Comparison of ENCODE assay signal across 8 mouse cellular contexts in the genomic region with DNA sequence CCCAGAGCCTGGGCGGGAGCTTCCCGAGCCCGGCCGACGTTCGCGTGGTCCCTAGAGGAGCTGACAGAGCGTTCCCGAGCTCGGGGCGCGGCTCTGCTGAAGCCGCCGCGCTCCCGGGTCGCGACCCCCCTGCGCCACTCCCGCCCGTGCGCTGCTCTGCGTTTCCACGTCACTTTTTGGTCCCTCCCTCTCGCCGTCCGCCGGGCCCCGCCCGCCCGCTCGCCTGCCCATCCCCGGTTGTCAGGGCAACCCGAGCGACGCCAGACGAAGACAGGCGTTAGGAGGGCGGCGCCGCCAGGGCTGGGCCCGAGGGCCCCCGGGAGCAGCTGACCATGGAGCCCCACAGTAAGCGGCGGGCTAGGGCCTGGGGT. TPM values are rescaled to one million over a fixed set of nuclear protein-coding genes. Genes with fewer than 3 reads are reported as not detected.
DNase-seq lines count a peak whose midpoint lies in the region; ATAC-seq and TF ChIP-seq lines count a peak whose summit lies in the region.

TSS of gene Fank1 (plus strand) at position 236 of the 371 bp plus-strand sequence.

- under 1% methylated on average over 45 of the region's 45 CpGs for WGBS in embryonic facial prominence, embryonic 13.5 days
- WGBS in liver, adult 2 months = 2% methylated on average over 37 of the region's 45 CpGs

- H3K27me3 ChIP-seq in embryonic facial prominence, embryonic 13.5 days = peaks cover 10% of the 10 kb centered on the region; the same call in 1 of the 2 replicates
- H3K27me3 ChIP-seq in liver, adult 2 months (ENCODE audit: control insufficient read depth, insufficient read depth, low read length) = no peaks in the 10 kb centered on the region

- no peaks in the 10 kb centered on the region for H3K9me3 ChIP-seq in embryonic facial prominence, embryonic 13.5 days

- H3K27ac ChIP-seq in embryonic facial prominence, embryonic 13.5 days = no peak within 1 kb of the TSS
- H3K27ac ChIP-seq in liver, adult 2 months (replicated peaks; ENCODE audit: insufficient read depth, low read depth, low read length) = peak within 1 kb of the TSS; percentile 55

- H3K36me3 ChIP-seq in embryonic facial prominence, embryonic 13.5 days = no peaks in the 10 kb centered on the region
- no peaks in the 10 kb centered on the region for H3K36me3 ChIP-seq in liver, adult 2 months (ENCODE audit: control insufficient read depth, insufficient read depth, low read length)

- DNase-seq in A20 (ENCODE audit: low read depth, low spot score) = peak; percentile 94
- peak; percentile 69 to 76 for DNase-seq in adrenal gland, postnatal 4 days (ENCODE audit: low spot score in 2 of 2)
- DNase-seq in heart, adult 8-10 months (ENCODE audit: low spot score) = peak; percentile 80
- peak; percentile 82 for DNase-seq in kidney, adult 9 months
- peak; percentile 59 for DNase-seq in liver, adult 2 months (ENCODE audit: extremely low read depth, low read depth, low spot score)
- DNase-seq in spleen, postnatal 36 days (ENCODE audit: low spot score in 2 of 2) = peak; percentile 81

- peaks cover 13% of the 10 kb centered on the region for H3K4me1 ChIP-seq in embryonic facial prominence, embryonic 13.5 days
- H3K4me1 ChIP-seq in liver, adult 2 months (ENCODE audit: control insufficient read depth, insufficient read depth, low read length) = peaks cover 5% of the 10 kb centered on the region; the same call in 1 of the 2 replicates

- ATAC-seq in embryonic facial prominence, embryonic 13.5 days (ENCODE audit: insufficient number of reproducible peaks, insufficient read depth, low FRiP score, low TSS enrichment, low read depth) = peak; percentile 92
- ATAC-seq in monocyte, adult 5-6 weeks (replicated peaks; ENCODE audit: insufficient number of reproducible peaks, low FRiP score, low TSS enrichment, poor library complexity, severe bottlenecking) = peak; percentile 68

- peak; percentile 36; the same call in 1 of the 2 replicates for TF ChIP-seq POLR2A in liver, adult 2 months (IDR thresholded peaks at IDR 0.05; ENCODE audit: extremely low read depth, insufficient read depth, low read length)

- peak within 1 kb of the TSS; percentile 76 for H3K4me2 ChIP-seq in embryonic facial prominence, embryonic 13.5 days

- H3K9ac ChIP-seq in embryonic facial prominence, embryonic 13.5 days = peak within 1 kb of the TSS; percentile 78
- peak within 1 kb of the TSS; percentile 90 for H3K9ac ChIP-seq in liver, adult 2 months (ENCODE audit: low read depth, low read length)

- no peak for TF ChIP-seq CTCF in liver, adult 2 months (IDR thresholded peaks at IDR 0.05; ENCODE audit: low read depth, low read length)

- peaks cover 11% of the 10 kb centered on the region; the same call in 1 of the 2 replicates for H3K79me2 ChIP-seq in liver, adult 2 months (ENCODE audit: control insufficient read depth, insufficient read depth, low read length)

- H3K4me3 ChIP-seq in embryonic facial prominence, embryonic 13.5 days = peak within 1 kb of the TSS; percentile 79
- H3K4me3 ChIP-seq in liver, adult 2 months (ENCODE audit: insufficient read depth, low read depth, low read length) = peak within 1 kb of the TSS; percentile 90

RNA-seq across cellular contexts. Expression of gene Fank1, which starts in this region (rescaled TPM):
- 1 to 10 TPM in 1 of 2 experiments, under 1 TPM in 1; 0.71 to 1.1 TPM for total RNA-seq in adrenal gland, postnatal 4 days (2021)
- 0.20 and 1.2 TPM in 2 replicates for polyA plus RNA-seq in embryonic facial prominence, embryonic 13.5 days (2015; fragmentation: Nextera tagmentation; extraction: Ambion mirVana)
- total RNA-seq in heart, adult 8-10 months (2022) = not detected
- total RNA-seq in liver, adult 2 months (2014; rRNA removed) = not detected in 2 replicates
- polyA plus RNA-seq in liver, adult 2 months (2012; rRNA removed) = not detected in 2 replicates
- 0.39 TPM in 1 of 3 replicates, not detected in the others for total RNA-seq in monocyte, adult 5-6 weeks (2017)

Comparison
In these comparisons a context has a peak if more than half of its experiments do, and no peak if none do; other contexts are left out.
1. Peak in DNase-seq in heart, adult 8-10 months; RNA of the gene not detected or under 1 TPM.
2. Peak in DNase-seq, H3K4me3 ChIP-seq, H3K27ac ChIP-seq and H3K9ac ChIP-seq in liver, adult 2 months; RNA of the gene not detected or under 1 TPM.
3. Peak in ATAC-seq in monocyte, adult 5-6 weeks; RNA of the gene not detected or under 1 TPM.